Comparison of ENCODE assay signal across 32 mouse cellular contexts in genomic region chr12:118045381-118045780, GRCm38 (mm10).
"Had no signal": no experiment of that assay in that cellular context is flagged by ENCODE, and none has a peak within 500 bp of the region (broad histone marks: within the 10 kb centered on the region; RNA-seq: fewer than 3 reads in every experiment).

No protein-coding gene starts in this region.

- H3K4me3 ChIP-seq: heart, embryonic 12.5 days; heart, embryonic 13.5 days; heart, embryonic 15.5 days; hindbrain, embryonic 10.5 days; hindbrain, embryonic 12.5 days; hindbrain, embryonic 13.5 days; hindbrain, embryonic 15.5 days; intestine, embryonic 15.5 days; kidney, embryonic 15.5 days; layer of hippocampus, adult 2 months; left cerebral cortex, adult 2 months had no signal

- DNase-seq: heart, postnatal 10 days; heart, postnatal 14 days; heart, postnatal 36 days; heart, postnatal 4 days; kidney, adult 11 months; kidney, adult 18-20 months; kidney, adult 2 months; kidney, adult 8-10 months; kidney, adult 9 months; kidney, postnatal 10 days; kidney, postnatal 14 days; kidney, postnatal 25 days; kidney, postnatal 36 days; kidney, postnatal 4 days; layer of hippocampus, adult 9-11 months; layer of hippocampus, postnatal 36 days had no signal

- H3K4me1 ChIP-seq: hindbrain, embryonic 10.5 days; hindbrain, embryonic 12.5 days; hindbrain, embryonic 13.5 days; hindbrain, embryonic 15.5 days; intestine, embryonic 15.5 days; kidney, embryonic 15.5 days had no signal

- ATAC-seq: hindbrain, embryonic 16.5 days; hindbrain, postnatal 0 days; inflammation-experienced regulatory T-cells, adult 6 months; intestine, embryonic 15.5 days; intestine, embryonic 16.5 days; intestine, postnatal 0 days had no signal
